In the genomic region with DNA sequence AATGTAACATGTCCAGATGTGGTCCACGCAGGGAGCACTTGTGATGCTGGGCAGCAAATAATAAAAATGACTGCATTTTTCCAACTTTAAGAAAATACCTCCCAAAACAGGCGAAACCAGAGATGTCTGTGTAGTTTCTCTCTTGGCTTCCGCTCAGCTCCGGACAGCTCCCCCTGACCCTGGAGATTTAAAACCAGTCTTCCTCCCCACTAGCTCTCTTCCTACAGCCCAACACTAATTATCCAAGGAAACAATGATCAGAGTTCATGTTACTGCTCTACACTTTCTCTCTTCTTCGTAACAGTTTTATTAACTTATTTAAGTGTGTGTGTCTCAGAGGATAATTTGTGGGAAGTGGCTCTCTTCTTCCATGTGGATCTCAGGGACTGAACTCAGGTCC, we compare ENCODE assay signal across 17 mouse cellular contexts.
"Had no signal": no experiment of that assay in that cellular context is flagged by ENCODE, and none has a peak within 500 bp of the region (broad histone marks: within the 10 kb centered on the region; RNA-seq: fewer than 3 reads in every experiment).

No protein-coding gene starts in this region.

- DNase-seq: liver, postnatal 0 days; lung, adult 2 months; lung, postnatal 14 days; lung, postnatal 36 days; right cerebral cortex, postnatal 14 days; thymus, adult 2 months; thymus, postnatal 25 days; thymus, postnatal 4 days had no signal

- H3K27me3 ChIP-seq: lung, embryonic 15.5 days; midbrain, embryonic 13.5 days; midbrain, embryonic 15.5 days; neural tube, embryonic 12.5 days; stomach, embryonic 15.5 days had no signal

- H3K36me3 ChIP-seq: lung, embryonic 15.5 days; midbrain, embryonic 13.5 days; midbrain, embryonic 15.5 days; neural tube, embryonic 12.5 days; stomach, embryonic 15.5 days had no signal

- ATAC-seq: liver, postnatal 0 days; lung, postnatal 0 days; midbrain, embryonic 13.5 days; midbrain, embryonic 15.5 days had no signal

- H3K4me3 ChIP-seq: lung, embryonic 15.5 days; megakaryocyte, embryonic 14.5 days; midbrain, embryonic 13.5 days; midbrain, embryonic 15.5 days; neural tube, embryonic 12.5 days; stomach, embryonic 15.5 days had no signal

- H3K27ac ChIP-seq: lung, embryonic 15.5 days; macrophage; midbrain, embryonic 13.5 days; midbrain, embryonic 15.5 days; neural tube, embryonic 12.5 days; stomach, embryonic 15.5 days; stomach, postnatal 0 days had no signal

- H3K4me2 ChIP-seq: lung, embryonic 15.5 days; midbrain, embryonic 13.5 days; midbrain, embryonic 15.5 days; neural tube, embryonic 12.5 days; stomach, embryonic 15.5 days had no signal

- H3K9me3 ChIP-seq: lung, embryonic 15.5 days; midbrain, embryonic 13.5 days; midbrain, embryonic 15.5 days; neural tube, embryonic 12.5 days; stomach, embryonic 15.5 days had no signal

- H3K4me1 ChIP-seq: lung, embryonic 15.5 days; midbrain, embryonic 13.5 days; midbrain, embryonic 15.5 days; neural tube, embryonic 12.5 days; stomach, embryonic 15.5 days had no signal

- H3K9ac ChIP-seq: liver, postnatal 0 days; lung, embryonic 15.5 days; midbrain, embryonic 13.5 days; midbrain, embryonic 15.5 days; neural tube, embryonic 12.5 days; stomach, embryonic 15.5 days had no signal
